Mouse (Mus musculus) liver, embryonic 14.5 days (tissue): Measurements from ENCODE around the gene Cdcp2.

Experiments
- CTCF ChIP-seq: IDR thresholded peaks from 2 replicates; pipeline ENCODE4 v1.5.1; 2016; ENCODE audit warnings: antibody characterized with exemption, low read depth, control low read depth
- EP300 ChIP-seq: IDR thresholded peaks from 2 replicates; pipeline ENCODE4 v1.6.1; 2016; ENCODE audit warnings: antibody characterized with exemption, low read depth

- TF ChIP-seq CTCF, result no peak
- TF ChIP-seq EP300, result no peak
Measured at GRCm38 (mm10) chr4:107058346-107058745, 38.3 kb upstream of the Cdcp2 start.
